Mouse (Mus musculus) left cerebral cortex, postnatal 25 days (tissue): ENCODE measurements at regions not wholly inside any gene's neighbourhood (a gene's known extent, or its start where the extent isn't known, plus 50 kb on each side); places are given as distances from the start of the nearest gene placed in this dataset.

Source experiments
- DNase-seq, 2 experiments: peaks; one replicate each; pipeline ENCODE4 v3.0.0; 2022; ENCODE audit warnings: low spot score in 2 of 2, mixed read lengths in 1 of 2
- intact Hi-C: fragments of 180-260 bp; cut with DNase I; formaldehyde crosslinking; loops from one replicate; pipeline ENCODE4 v1.15.1; 2025

- DNase-seq: no peak
- intact Hi-C loops: no loop called here
Measured at GRCm38 (mm10) chr16:5487259-5487658, 231.5 kb upstream of the Eef2kmt start.

DNA sequence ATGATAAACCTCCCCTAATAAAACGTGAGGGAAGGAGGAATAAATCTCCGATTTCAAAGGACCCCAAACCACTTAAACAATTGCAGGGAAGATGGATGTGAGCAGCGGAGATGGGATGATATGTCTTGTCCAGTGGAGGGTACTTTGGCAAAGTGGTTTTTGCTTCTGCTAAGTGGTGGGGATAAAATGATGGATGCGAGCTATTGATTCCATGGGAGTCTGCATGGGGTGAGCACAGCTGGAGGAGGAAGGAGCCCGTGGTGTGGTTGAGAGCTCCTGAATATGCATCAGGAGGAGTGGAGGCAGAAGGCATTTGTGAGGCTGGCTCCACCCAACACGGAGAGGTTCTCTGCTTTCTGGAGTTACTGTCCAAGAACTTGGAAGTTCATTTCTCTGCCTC lies 227.6 kb upstream of the Eef2kmt start:
- DNase-seq: no peak
- intact Hi-C loops: no loop called here

- intact Hi-C loops: loop anchor here (2.0 kb wide), 1 partner anchor 55 kb away; no protein-coding TSS in a partner anchor
- peak; percentile 34 to 70 for DNase-seq
Measured at GRCm38 (mm10) chr16:5480148-5480547, 224.4 kb upstream of the Eef2kmt start.

DNA sequence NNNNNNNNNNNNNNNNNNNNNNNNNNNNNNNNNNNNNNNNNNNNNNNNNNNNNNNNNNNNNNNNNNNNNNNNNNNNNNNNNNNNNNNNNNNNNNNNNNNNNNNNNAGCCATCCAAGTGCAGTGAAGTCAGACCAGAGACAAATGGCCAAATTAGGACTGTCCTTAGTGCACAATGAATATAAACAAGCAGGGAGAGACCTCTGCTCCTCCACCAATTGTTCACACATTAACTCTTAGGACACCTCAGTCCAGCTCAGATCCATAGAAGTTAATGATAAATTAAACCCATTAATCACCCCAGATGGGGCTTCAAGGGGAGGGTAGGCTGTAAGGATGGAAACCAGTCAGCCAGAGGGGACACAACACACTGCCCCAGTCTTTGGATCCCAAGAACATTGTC lies 223.2 kb upstream of the Eef2kmt start:
- DNase-seq: no peak
- intact Hi-C loops: no loop called here

- intact Hi-C loops: no loop called here
- DNase-seq: peak; percentile 40 to 41
Measured at GRCm38 (mm10) chr16:5471321-5471720, 215.5 kb upstream of the Eef2kmt start.

- intact Hi-C loops: loop anchor here (1.0 to 5.0 kb wide), 3 partner anchors 100 to 265 kb away; no protein-coding TSS in a partner anchor
- peak; percentile 36 to 48 for DNase-seq
Measured at GRCm38 (mm10) chr16:5467587-5467986, 211.8 kb upstream of the Eef2kmt start.

- intact Hi-C loops: loop anchor here (1.0 to 5.0 kb wide), 3 partner anchors 99 to 264 kb away; no protein-coding TSS in a partner anchor
- DNase-seq: no peak
Measured at GRCm38 (mm10) chr16:5466760-5467159, 211.0 kb upstream of the Eef2kmt start.

GRCm38 (mm10) chr16:5455352-5455965 lies 199.7 kb upstream of the Eef2kmt start:
- intact Hi-C loops: no loop called here
- no peak for DNase-seq

GRCm38 (mm10) chr16:5454243-5454642 lies 198.5 kb upstream of the Eef2kmt start:
- intact Hi-C loops: no loop called here
- DNase-seq: no peak

- intact Hi-C loops: no loop called here
- DNase-seq: no peak
Measured at GRCm38 (mm10) chr16:5452971-5453370, 197.2 kb upstream of the Eef2kmt start.

DNA sequence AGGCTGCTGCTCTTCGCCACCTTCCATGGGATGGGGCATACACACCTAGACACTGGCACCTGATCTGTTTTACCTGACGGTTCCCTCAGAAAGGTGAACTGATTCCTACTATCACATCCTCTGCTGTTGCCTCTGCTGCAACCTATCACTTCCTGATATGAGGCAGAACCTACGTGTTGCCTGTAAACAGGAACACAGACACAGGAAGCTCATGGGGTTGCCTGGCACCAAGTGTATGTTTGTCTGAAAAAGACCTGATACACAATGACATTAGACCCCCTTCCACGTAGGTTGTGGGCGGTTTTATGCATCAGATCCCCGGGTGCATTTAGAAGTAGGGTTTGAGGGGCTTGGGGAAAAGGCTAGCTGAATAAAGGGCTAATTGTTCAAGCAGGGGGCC lies 190.0 kb upstream of the Eef2kmt start:
- intact Hi-C loops: no loop called here
- DNase-seq: no peak

DNA sequence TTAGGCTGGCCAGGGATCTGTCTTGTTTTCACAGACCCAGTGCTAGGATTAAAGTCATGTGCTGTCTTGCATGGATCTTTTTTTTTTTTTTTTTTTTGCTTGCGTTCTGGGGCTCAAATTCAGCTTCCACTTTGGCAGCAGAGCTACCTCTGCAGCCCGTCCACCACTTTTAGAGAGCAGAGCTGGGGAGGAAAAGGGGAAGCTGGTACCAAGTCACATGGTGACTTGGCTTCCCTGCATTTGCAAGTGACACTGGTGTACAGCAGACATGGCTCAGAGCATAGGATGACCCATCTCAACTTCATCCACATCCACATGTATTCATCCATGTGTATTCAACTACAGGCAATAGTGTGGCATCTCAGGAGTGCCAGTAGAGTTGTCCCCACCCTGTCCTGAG lies 189.0 kb upstream of the Eef2kmt start:
- no peak for DNase-seq
- intact Hi-C loops: no loop called here

DNA sequence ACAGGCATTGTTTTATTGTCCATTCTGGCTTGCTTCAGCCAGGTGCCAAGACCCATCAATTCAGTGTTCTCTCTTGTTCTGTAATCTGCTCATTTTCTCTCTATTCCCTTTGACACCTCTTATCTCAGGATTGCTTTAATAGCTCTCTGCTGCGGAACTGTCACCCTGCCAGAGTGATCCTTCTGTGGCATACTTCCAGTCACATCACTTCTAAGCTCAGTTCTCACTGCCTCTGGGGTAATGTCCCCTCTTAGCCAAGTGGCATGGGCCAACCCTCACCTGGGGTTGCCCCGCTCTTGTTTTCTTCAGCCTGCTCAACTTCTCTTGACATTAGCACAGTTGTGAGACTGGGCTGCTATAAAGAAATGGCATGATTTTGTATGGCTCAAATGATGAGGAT lies 183.9 kb upstream of the Eef2kmt start:
- no peak for DNase-seq
- intact Hi-C loops: no loop called here

DNA sequence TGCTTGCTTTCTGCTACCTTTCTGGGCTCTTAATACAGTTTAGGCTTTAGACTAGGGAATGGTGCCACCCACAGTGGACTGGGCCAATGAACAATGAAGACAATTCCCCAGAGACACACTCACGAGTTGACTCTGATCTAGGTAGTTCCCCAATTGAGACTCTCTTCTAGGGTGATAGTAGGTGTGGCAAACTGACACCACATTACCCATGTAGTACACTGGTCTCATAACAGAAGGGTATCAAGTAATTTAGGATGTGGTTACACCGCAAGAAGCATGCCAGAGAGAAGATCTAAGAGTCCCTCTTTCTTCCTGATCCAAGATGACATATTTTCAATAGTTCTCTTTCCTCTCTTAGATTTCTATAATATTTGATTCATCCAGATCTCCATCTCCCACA lies 182.6 kb upstream of the Eef2kmt start:
- intact Hi-C loops: no loop called here

DNA sequence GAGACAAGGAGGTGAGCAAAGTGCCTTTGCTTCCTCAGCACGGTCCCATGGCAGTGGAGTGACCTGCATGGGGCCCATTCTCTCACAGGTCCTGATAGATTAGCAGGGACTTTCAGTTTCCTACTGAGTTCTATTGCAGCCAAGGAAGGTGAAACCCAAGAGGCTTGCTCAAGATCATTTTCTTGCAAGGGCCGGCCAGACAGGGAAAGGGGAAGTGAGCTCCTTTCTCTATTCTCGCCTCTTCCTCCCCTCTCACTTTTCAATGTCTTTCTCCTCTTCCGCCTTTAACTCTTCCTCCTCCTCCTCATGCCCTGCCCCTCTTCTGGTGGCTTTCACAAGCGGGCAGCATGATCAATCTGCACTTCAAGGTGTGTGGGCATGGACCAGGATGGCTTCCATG lies 175.9 kb upstream of the Eef2kmt start:
- intact Hi-C loops: no loop called here
- no peak for DNase-seq

More for the DNA sequence above, 182.6 kb upstream of the Eef2kmt start:
- DNase-seq: no peak

DNA sequence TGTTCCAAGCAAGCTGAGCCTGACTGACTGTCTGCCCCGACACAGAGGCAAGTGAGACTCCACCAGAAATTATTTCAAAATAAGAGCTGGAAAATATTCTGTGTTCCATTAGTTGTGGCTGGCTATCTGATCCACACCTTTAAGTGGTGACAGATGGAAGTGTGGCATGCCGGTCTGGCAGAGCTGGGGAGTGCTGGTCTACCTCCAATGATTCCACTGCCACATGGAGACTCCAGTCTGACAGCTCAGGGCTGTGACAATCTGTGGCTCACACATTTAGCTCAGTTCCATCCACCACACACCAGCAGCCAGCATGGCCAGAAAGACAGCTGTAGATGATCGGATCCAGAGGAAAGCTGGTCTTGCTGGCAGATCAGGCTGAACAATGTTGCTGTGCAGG lies 175.3 kb upstream of the Eef2kmt start:
- peak; percentile 57 to 64 for DNase-seq
- intact Hi-C loops: no loop called here

DNA sequence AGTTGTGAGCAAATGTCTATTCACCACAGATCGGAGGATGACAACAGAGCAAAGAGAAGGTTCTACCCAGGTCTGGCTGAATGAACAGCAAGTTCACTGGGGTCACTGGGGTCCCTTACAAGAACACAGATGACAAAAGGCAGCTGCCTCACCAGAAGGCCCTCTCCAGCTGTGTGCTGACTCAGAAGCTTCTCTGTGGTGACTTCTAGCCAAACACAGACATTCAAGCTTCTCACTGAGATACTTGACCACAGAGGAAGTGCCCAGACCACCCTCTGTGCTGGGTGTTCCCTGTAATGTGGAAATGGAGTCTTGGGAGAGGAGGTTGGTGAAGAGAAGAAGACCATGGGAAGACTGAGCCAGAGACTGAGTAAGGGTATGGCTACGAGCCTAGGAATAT lies 173.7 kb upstream of the Eef2kmt start:
- intact Hi-C loops: no loop called here

GRCm38 (mm10) chr16:5425908-5426307 lies 170.1 kb upstream of the Eef2kmt start:
- DNase-seq: no peak
- intact Hi-C loops: no loop called here

More for the DNA sequence above, 173.7 kb upstream of the Eef2kmt start:
- peak in 1 of 2 experiments; percentile 2 for DNase-seq

- intact Hi-C loops: no loop called here
- no peak for DNase-seq
Measured at GRCm38 (mm10) chr16:5422041-5422440, 166.3 kb upstream of the Eef2kmt start.

- no peak for DNase-seq
Measured at GRCm38 (mm10) chr16:5421591-5421990, 165.8 kb upstream of the Eef2kmt start.

DNA sequence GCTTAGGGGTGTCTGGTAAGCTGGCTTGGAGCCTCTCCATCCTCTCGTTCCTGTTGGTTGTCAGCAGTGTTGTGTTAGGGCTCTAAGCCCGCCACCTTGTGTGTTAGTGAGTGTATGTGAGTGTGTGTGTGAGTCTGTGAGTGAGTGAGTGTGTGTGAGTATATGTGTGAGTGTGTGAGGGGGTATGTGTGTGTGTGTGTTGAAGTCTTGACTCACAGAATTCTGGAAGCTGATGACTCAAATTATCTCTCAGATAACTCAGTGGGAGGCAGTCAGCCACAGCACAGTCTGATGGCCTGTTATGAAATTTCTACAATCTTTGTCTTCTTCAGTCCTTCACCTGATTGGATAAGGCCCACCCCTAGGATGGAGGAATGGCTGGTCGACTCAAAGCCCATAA lies 163.7 kb upstream of the Eef2kmt start:
- intact Hi-C loops: no loop called here
- DNase-seq: peak; percentile 32 to 60

More at GRCm38 (mm10) chr16:5421591-5421990, 165.8 kb upstream of the Eef2kmt start:
- intact Hi-C loops: no loop called here
